Mouse (Mus musculus) kidney, embryonic 15.5 days (tissue): ENCODE results near the gene Tulp2. TPM values are rescaled to one million over a fixed set of nuclear protein-coding genes. Genes with fewer than 3 reads are reported as not detected.

ENCODE experiments used
- ATAC-seq: fragments of 200-750 bp; cut with Nextera tagmentation; replicated peaks from 2 replicates; pipeline ENCODE4 v1.8.0; 2017; ENCODE audit warnings: moderate TSS enrichment; ENCODE audit not compliant: low FRiP score
- H3K27ac ChIP-seq: fragments of 300-500 bp; sonication (generic); 2 replicates; pipeline ENCODE4 v1.5.1; 2015; ENCODE audit warnings: mild to moderate bottlenecking, inconsistent platforms
- H3K27me3 ChIP-seq: fragments of 300-500 bp; sonication (generic); 2 replicates; pipeline ENCODE4 v1.6.1; 2015; ENCODE audit warnings: inconsistent platforms
- H3K36me3 ChIP-seq: fragments of 300-500 bp; sonication (generic); 2 replicates; pipeline ENCODE4 v1.6.1; 2015; ENCODE audit warnings: inconsistent platforms
- H3K4me1 ChIP-seq: fragments of 300-500 bp; sonication (generic); 2 replicates; pipeline ENCODE4 v1.6.1; 2015; ENCODE audit warnings: inconsistent platforms
- H3K4me2 ChIP-seq: fragments of 300-500 bp; sonication (generic); 2 replicates; pipeline ENCODE4 v1.6.1; 2015; ENCODE audit warnings: moderate library complexity, mild to moderate bottlenecking, inconsistent platforms
- H3K4me3 ChIP-seq: fragments of 300-500 bp; sonication (generic); replicated peaks from 2 replicates; pipeline ENCODE4 v1.5.1; 2015; ENCODE audit warnings: mild to moderate bottlenecking, inconsistent platforms
- H3K9ac ChIP-seq: fragments of 300-500 bp; sonication (generic); 2 replicates; pipeline ENCODE4 v1.6.1; 2015; ENCODE audit warnings: mild to moderate bottlenecking, inconsistent platforms
- H3K9me3 ChIP-seq: fragments of 300-500 bp; sonication (generic); replicated peaks from 2 replicates; pipeline ENCODE4 v1.6.1; 2016; ENCODE audit warnings: inconsistent platforms
- WGBS: fragments of 180-500 bp; shearing (Covaris S2); methylation state at CpG from one replicate; pipeline ENCODE4 v1.1.7; 2015; ENCODE audit warnings: mixed read lengths; 5-methylcytosine and 5-hydroxymethylcytosine counted together
- polyA plus RNA-seq: library from polyadenylated mRNA; unstranded; fragments of >200 nt; fragmentation: Nextera tagmentation; extraction: Ambion mirVana; gene quantifications from 2 replicates; pipeline ENCODE4 v1.2.1, GENCODE M21; 2015

Gene Tulp2
- 1.0 and 1.1 TPM in 2 replicates for polyA plus RNA-seq

DNA sequence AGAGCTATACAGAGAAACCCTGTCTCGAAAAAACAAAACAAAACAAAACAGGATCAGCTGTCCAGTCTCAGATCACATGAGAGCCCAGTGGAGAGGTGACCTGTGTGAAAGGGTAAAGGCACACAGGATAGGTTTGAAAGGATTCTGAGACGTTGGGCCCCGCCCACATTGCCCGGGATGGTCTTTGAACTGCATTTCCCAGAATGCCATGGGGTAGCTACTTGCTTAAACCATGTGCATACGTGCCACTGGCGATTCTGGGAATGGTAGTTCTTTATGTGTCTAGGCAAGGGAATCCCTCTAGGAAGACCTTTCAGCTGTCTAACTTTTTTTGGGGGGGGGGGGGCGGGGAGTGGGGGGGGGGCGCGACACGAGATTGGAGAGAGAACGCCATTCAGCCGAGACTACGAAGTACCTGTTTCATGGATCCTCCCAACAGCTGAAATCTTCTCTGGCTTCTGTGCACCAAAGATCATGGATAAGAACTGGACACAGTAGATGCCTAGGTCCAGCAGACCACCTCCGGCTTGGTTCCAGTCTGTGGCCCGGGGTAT is at the start of gene Tulp2:
Gene Tulp2, plus strand, starts transcription at position 504 of the 554 bp plus-strand sequence.
- Histone ChIP-seq H3K9ac (no peak within 1 kb of the TSS), H3K36me3 (no peaks in the 10 kb centered on the region), H3K4me2 (no peak within 1 kb of the TSS), H3K9me3 (no peaks in the 10 kb centered on the region), H3K27me3 (no peaks in the 10 kb centered on the region), H3K4me3 (no peak within 1 kb of the TSS), H3K27ac (no peak within 1 kb of the TSS), H3K4me1 (no peaks in the 10 kb centered on the region)
- 53% methylated on average over 15 of the region's 15 CpGs for WGBS
- ATAC-seq = peak; percentile 78

DNA sequence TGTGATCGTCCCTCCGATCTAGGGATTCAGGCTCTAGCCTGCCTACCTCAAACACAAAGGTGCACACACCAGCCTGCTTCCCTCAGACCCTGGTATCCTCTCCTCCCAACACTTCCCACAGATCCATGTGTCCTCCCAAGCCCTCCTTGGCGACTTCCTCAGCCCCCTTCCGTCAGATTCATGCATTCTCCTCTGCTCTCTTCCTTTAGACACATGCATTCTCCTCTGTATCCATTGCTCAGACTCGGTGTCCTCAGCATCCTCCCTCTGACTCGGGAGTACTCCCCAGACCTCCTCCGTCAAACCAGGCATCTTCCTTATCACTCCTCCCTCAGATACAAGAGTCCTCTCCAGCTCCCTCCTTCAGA is 47.9 kb upstream of the Tulp2 start:
- Histone ChIP-seq H3K4me2 (peak overlapping the region; percentile 91), H3K27me3 (no peaks in the 10 kb centered on the region), H3K27ac (peak overlapping the region; percentile 92), H3K9me3 (no peaks in the 10 kb centered on the region), H3K4me3 (peak overlapping the region; percentile 81), H3K36me3 (peaks cover 36% of the 10 kb centered on the region), H3K4me1 (peaks cover 43% of the 10 kb centered on the region), H3K9ac (peak overlapping the region; percentile 85)
- 2% methylated on average over 7 of the region's 7 CpGs for WGBS
- no peak for ATAC-seq

DNA sequence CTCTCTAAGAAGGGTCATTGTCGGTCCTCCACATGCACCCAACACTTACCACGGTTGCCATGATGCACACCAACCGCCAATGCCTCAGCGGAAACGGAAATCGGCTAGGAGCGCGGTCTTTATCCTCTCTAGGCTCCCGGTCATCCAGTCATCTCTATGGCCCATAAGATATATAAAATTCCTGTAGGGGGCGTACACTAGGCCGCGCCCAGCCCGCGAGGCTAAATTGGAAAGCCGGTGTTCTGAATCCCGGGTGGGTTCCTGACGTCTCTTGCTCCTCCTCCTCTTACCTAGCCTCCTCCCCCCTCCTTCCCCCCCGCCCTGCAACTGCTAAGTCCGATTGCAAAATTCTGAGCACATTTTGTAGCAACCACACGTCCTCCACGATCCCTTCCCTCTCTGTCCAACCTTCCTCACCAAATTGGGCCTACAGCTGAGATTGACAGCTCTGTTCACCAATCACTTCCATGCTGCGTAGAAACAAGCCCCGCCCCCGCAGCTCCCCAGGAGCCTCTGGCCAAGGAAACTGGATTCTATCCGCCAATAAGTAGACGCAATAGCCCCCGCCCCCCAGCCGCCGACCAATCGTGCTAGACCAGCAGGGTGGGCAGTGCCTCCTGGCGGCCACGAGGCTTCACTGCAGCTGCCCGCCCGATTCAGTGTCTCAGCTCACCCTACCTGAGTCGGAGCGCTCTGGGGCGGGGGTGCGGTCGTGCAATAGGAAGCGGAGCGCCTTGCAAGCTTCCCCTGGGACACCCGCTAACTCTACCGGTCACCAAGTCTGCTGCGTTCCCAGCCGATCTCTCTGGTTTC is 47.3 kb upstream of the Tulp2 start, which contains the start of gene Gys1:
Gene Gys1, plus strand, starts transcription at position 642 of the 813 bp plus-strand sequence.
- Histone ChIP-seq H3K9ac (peak within 1 kb of the TSS; percentile 85), H3K9me3 (no peaks in the 10 kb centered on the region), H3K4me1 (peaks cover 43% of the 10 kb centered on the region), H3K27me3 (no peaks in the 10 kb centered on the region), H3K27ac (peak within 1 kb of the TSS; percentile 92), H3K4me3 (peak within 1 kb of the TSS; percentile 81), H3K4me2 (peak within 1 kb of the TSS; percentile 91), H3K36me3 (peaks cover 32% of the 10 kb centered on the region)
- ATAC-seq = peak; percentile 96
- under 1% methylated on average over 45 of the region's 45 CpGs for WGBS

DNA sequence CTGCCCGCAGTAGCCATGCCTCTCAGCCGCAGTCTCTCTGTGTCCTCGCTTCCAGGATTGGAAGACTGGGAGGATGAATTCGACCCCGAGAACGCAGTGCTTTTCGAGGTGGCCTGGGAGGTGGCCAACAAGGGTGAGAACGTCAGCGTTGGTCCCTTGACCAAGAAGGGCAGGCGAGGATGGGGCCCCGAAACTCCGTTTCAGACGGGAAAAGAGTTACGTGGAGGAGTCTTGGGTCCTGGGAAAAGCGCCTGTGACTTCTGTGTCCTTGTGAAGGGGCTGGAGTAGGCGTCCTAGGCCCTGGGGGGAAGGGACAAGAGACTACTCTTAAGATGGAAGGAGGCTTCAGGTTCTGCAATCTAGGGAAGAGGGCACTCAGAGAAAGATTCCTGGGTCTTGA is 46.6 kb upstream of the Tulp2 start:
- under 1% methylated on average over 16 of the region's 16 CpGs for WGBS
- no peak for ATAC-seq

DNA sequence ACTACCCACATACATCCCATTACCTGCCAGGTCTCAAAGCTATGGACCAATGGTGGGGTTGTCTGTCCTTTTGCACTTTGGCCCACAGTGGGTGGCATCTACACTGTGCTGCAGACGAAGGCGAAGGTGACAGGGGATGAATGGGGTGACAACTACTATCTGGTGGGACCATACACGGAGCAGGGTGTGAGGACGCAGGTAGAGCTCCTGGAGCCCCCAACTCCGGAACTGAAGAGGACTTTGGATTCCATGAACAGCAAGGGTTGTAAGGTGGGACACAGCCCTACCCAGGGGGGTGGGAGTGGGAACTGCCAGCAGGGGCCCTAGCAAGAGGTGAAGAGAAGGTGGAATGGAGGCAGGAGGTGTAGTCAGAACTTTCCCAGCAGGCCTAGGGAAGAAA is 45.2 kb upstream of the Tulp2 start:
- Histone ChIP-seq H3K9me3 (no peaks in the 10 kb centered on the region), H3K4me2 (peak overlapping the region; percentile 91; the same call in 1 of the 2 replicates), H3K36me3 (peaks cover 32% of the 10 kb centered on the region), H3K27me3 (no peaks in the 10 kb centered on the region), H3K4me3 (no peak overlapping the region), H3K4me1 (peaks cover 43% of the 10 kb centered on the region), H3K9ac (no peak overlapping the region), H3K27ac (no peak overlapping the region)
- ATAC-seq = no peak
- whole genome bisulfite sequencing = 94% methylated on average over 5 of the region's 5 CpGs

More for the DNA sequence above, 46.6 kb upstream of the Tulp2 start:
- Histone ChIP-seq H3K4me3 (peak overlapping the region; percentile 81), H3K4me2 (peak overlapping the region; percentile 91), H3K27me3 (no peaks in the 10 kb centered on the region), H3K9me3 (no peaks in the 10 kb centered on the region), H3K4me1 (peaks cover 43% of the 10 kb centered on the region), H3K36me3 (peaks cover 32% of the 10 kb centered on the region), H3K27ac (peak overlapping the region; percentile 70), H3K9ac (peak overlapping the region; percentile 67)

DNA sequence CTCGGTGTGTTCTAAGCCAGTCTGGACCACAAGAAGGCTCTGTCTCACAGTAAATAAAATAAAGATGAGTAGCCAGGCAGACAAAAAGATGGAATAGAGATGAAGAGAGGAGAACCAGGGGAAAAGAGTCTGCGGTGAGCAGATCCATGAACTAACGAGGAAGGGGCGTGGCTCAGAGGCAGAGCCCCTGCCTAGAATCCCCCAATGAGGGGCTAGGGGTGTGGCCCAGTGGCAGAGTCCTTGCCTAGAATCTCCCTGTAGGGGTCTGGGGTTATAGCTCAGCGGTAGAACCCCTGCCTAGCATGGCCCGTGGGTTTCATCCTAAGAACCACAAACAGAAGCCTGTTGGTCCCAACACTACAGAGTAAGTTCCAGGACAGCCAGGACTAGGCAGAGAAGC is 44.6 kb upstream of the Tulp2 start:
- H3K4me3 ChIP-seq = no peak overlapping the region
- H3K9ac ChIP-seq = no peak overlapping the region
- no peak for ATAC-seq
- peaks cover 43% of the 10 kb centered on the region for H3K4me1 ChIP-seq
- H3K27ac ChIP-seq = no peak overlapping the region
- H3K36me3 ChIP-seq = peaks cover 30% of the 10 kb centered on the region
- H3K4me2 ChIP-seq = 0 out of 2 replicates have a peak overlapping the region, but pooled peaks have one; percentile 7
- no peaks in the 10 kb centered on the region for H3K27me3 ChIP-seq
- H3K9me3 ChIP-seq = no peaks in the 10 kb centered on the region
- 41% methylated on average over 6 of the region's 6 CpGs for WGBS

DNA sequence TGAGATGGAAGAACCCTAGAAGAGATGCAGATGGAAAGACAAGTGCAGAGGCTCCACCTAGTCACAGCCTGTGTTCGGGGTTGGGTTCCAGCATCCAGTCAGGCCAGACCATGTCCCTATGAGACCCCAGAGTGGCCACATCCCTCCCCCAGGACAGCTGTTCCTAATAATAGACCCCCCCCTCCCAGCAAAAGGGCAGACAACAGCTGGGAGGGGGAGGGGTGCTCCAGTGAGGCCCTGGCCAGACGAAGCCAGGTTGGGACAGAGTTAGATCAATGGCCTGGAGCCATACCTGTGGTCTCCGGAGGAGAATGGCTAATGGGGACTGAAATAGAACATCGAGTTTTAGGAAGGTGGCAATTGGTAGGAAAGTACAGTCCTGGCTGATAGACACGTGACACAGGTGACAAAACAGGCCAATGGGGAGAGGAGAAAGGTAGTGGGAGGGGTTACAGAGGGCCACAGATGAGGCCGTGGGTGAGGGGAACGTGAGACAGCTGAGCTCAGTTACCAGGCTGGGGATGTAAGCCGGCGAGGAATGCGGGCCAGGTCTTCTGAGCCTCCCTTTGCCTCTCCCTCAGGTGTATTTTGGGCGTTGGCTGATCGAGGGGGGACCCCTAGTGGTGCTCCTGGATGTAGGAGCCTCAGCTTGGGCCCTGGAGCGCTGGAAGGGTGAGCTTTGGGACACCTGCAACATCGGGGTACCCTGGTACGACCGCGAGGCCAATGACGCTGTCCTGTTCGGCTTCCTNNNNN is 44.0 kb upstream of the Tulp2 start, which contains the start of gene Ruvbl2:
Gene Ruvbl2, minus strand, starts transcription at position 576 of the 756 bp plus-strand sequence.
- Histone ChIP-seq H3K4me1 (peaks cover 42% of the 10 kb centered on the region), H3K4me3 (peak within 1 kb of the TSS; percentile 0), H3K9me3 (no peaks in the 10 kb centered on the region), H3K9ac (peak within 1 kb of the TSS; percentile 24; the same call in 1 of the 2 replicates), H3K27me3 (no peaks in the 10 kb centered on the region), H3K27ac (no peak within 1 kb of the TSS), H3K4me2 (peak within 1 kb of the TSS; percentile 32), H3K36me3 (peaks cover 28% of the 10 kb centered on the region)
- ATAC-seq = no peak
- WGBS = 22% methylated on average over 19 of the region's 19 CpGs

DNA sequence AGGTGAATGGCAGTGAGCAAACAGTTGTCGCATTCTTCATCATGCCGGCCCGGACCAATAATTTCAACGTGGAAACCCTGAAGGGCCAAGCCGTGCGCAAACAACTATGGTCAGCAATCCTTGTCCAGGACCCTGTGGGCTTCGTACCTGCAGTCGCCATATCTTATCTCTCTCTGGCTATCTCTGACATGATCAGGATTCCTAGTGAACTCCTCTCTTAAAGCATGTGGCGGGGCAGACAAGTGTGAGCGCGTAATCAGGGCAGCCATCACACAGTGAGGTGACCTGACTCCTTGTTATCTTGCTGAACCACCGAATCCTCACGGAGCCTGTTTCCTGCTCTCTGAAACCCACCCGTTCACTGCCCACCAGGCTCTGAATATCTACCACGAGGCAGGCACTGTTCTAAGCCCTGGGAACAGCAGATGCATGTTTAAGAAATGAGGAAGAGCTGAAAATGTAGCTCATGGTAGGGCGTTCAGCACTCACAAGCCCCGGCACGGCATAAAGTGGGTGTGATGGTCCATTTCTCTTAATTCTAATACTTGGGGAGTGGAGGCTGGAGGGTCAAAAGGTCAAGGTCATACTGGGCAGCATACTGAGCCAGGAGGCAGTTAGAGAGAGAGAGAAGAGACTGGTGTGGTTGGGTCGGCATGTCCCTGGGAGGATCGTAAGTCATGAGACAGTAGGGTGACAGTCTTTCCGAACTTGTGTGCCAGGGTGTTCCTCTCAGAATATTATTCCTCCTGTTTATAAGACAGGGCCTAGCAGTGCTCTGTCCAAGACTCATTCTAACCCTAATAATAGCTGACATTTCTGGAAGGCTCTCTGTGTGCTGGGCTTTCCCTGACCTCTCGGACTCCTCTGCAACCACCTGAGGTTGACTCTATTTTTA is 37.9 kb upstream of the Tulp2 start:
- Histone ChIP-seq H3K4me3 (no peak overlapping the region), H3K9ac (no peak overlapping the region), H3K36me3 (peaks cover 69% of the 10 kb centered on the region), H3K9me3 (no peaks in the 10 kb centered on the region), H3K27ac (no peak overlapping the region), H3K4me1 (peaks cover 6% of the 10 kb centered on the region; the same call in 1 of the 2 replicates), H3K4me2 (no peak overlapping the region), H3K27me3 (no peaks in the 10 kb centered on the region)
- ATAC-seq = no peak
- WGBS = 86% methylated on average over 22 of the region's 22 CpGs

DNA sequence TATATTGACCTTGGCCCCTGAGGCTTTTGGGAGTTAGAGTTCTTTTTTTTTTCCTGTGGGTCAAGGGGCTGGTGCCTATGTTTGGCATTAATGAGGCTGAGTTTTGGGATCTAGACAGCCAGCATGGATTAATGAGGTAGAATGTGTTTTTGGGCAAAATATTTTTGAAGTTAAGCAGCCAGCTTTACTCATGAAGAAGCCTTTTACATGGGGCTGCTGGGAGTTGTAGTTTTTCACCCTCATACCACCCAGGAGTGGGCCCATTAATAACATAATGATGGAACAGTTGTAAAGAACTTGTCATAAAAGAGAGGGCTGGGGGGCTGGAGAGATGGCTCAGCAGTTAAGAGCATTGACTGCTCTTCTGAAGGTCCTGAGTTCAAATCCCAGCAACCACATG is 35.1 kb upstream of the Tulp2 start:
- Histone ChIP-seq H3K4me3 (no peak overlapping the region), H3K27me3 (no peaks in the 10 kb centered on the region), H3K4me1 (peaks cover 9% of the 10 kb centered on the region; the same call in 1 of the 2 replicates), H3K4me2 (no peak overlapping the region), H3K9ac (no peak overlapping the region), H3K27ac (no peak overlapping the region), H3K36me3 (peaks cover 61% of the 10 kb centered on the region), H3K9me3 (no peaks in the 10 kb centered on the region)
- ATAC-seq = no peak

DNA sequence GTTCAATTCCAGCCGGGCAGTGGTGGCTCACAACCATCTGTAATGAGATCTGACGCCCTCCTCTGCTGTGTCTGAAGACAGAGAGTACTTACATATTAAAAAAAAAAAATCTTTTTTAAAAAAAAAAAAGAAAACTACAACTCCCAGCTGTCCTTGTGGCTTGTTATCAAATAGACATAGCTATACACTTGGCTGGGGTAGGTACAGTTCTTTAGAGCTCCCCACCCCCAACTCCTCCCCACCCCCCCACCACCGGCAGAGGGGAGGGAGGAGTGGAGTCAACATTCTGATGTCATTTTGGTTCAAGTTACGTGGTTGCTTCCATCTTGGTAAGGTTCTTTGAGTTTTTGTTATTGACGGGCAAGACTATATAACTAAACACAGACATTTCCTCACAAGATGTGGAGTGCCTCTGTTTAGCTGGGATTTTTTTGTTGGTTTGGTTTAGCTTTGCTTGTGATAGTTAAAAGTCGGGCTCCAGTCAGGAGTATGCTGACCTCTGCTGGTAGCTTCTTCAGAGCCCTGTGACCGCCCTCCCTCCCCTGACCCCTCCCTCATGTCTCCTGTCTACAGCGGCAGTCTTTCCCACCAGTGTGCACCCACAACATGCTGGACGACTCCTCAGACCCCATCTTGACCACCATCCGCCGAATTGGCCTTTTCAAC is 34.2 kb upstream of the Tulp2 start:
- ATAC-seq = no peak
- Histone ChIP-seq H3K27ac (no peak overlapping the region), H3K4me2 (peak overlapping the region; percentile 9; the same call in 1 of the 2 replicates), H3K9ac (no peak overlapping the region), H3K4me1 (peaks cover 10% of the 10 kb centered on the region; the same call in 1 of the 2 replicates), H3K9me3 (no peaks in the 10 kb centered on the region), H3K4me3 (no peak overlapping the region), H3K36me3 (peaks cover 67% of the 10 kb centered on the region), H3K27me3 (no peaks in the 10 kb centered on the region)
- WGBS = 35% methylated on average over 11 of the region's 11 CpGs

DNA sequence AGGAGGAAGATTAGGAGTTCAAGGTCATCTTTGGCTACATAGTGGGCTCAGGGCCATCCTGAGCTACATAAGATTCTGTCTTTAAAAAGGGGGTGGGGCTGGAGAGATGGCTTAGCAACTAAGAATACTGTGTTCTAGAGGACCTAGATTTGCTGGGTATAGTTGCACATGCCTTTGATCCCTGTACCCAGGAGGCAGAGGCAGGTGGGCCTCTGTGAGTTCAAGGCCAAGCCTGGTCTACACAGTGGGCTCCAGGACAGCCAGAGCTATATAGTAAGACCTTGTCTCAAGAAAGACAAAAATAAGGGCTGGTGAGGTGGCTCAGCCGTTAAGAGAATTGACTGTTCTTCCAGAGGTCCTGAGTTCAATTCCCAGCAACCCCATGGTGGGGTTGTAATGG is 31.7 kb upstream of the Tulp2 start:
- 94% methylated on average over 1 of the region's 1 CpGs for WGBS
- H3K27me3 ChIP-seq = no peaks in the 10 kb centered on the region
- no peak overlapping the region for H3K9ac ChIP-seq
- peaks cover 10% of the 10 kb centered on the region; the same call in 1 of the 2 replicates for H3K4me1 ChIP-seq
- peaks cover 67% of the 10 kb centered on the region for H3K36me3 ChIP-seq
- no peak for ATAC-seq
- no peak overlapping the region for H3K27ac ChIP-seq
- no peak overlapping the region for H3K4me2 ChIP-seq
- H3K9me3 ChIP-seq = no peaks in the 10 kb centered on the region
- no peak overlapping the region for H3K4me3 ChIP-seq
